Mouse (Mus musculus) forebrain, embryonic 12.5 days (tissue): ENCODE measurements around the gene Smc4. TPM values are rescaled to one million over a fixed set of nuclear protein-coding genes. Genes with fewer than 3 reads are reported as not detected.

Experiments
- ATAC-seq: fragments of 200-750 bp; cut with Nextera tagmentation; 2 replicates; pipeline ENCODE4 v1.8.0; 2017; ENCODE audit warnings: moderate TSS enrichment; ENCODE audit not compliant: low FRiP score
- H3K27ac ChIP-seq: fragments of 300-500 bp; sonication (generic); 2 replicates; pipeline ENCODE4 v1.5.1; 2016; ENCODE audit warnings: mild to moderate bottlenecking
- H3K27me3 ChIP-seq: fragments of 300-500 bp; sonication (generic); 2 replicates; pipeline ENCODE4 v1.6.1; 2016; ENCODE audit warnings: mild to moderate bottlenecking
- H3K36me3 ChIP-seq: fragments of 300-500 bp; sonication (generic); replicated peaks from 2 replicates; pipeline ENCODE4 v1.6.1; 2016; ENCODE audit warnings: mild to moderate bottlenecking
- H3K4me1 ChIP-seq: fragments of 300-500 bp; sonication (generic); 2 replicates; pipeline ENCODE4 v1.6.1; 2016
- H3K4me2 ChIP-seq: fragments of 300-500 bp; sonication (generic); 2 replicates; pipeline ENCODE4 v1.6.1; 2016; ENCODE audit warnings: mild to moderate bottlenecking, moderate library complexity
- H3K4me3 ChIP-seq: fragments of 300-500 bp; sonication (generic); replicated peaks from 2 replicates; pipeline ENCODE4 v1.5.1; 2016; ENCODE audit warnings: mild to moderate bottlenecking
- H3K9ac ChIP-seq: fragments of 300-500 bp; sonication (generic); 2 replicates; pipeline ENCODE4 v1.6.1; 2016; ENCODE audit warnings: mild to moderate bottlenecking
- H3K9me3 ChIP-seq: fragments of 300-500 bp; sonication (generic); 2 replicates; pipeline ENCODE4 v1.6.1; 2016
- WGBS: fragments of 180-500 bp; shearing (Covaris S2); methylation state at CpG from one replicate; pipeline ENCODE4 v1.1.7; 2016; 5-methylcytosine and 5-hydroxymethylcytosine counted together
- polyA plus RNA-seq: library from polyadenylated mRNA; unstranded; fragments of >200 nt; fragmentation: Nextera tagmentation; extraction: Ambion mirVana; gene quantifications from 2 replicates; pipeline ENCODE4 v1.2.1, GENCODE M21; 2016

Gene Smc4
- polyA plus RNA-seq, 1 experiment from 2014 or later = 200 TPM

- 97% methylated on average over 1 of the region's 1 CpGs for WGBS
- Histone ChIP-seq H3K4me1 (no peaks in the 10 kb centered on the region), H3K27ac (no peak overlapping the region), H3K4me3 (no peak overlapping the region), H3K27me3 (no peaks in the 10 kb centered on the region), H3K4me2 (no peak overlapping the region), H3K9me3 (no peaks in the 10 kb centered on the region), H3K36me3 (peaks cover 69% of the 10 kb centered on the region), H3K9ac (no peak overlapping the region)
- no peak for ATAC-seq
These were observed 21.7 kb downstream of the Smc4 start for GRCm38 (mm10) chr3:69026133-69026783.

- H3K4me3 ChIP-seq = no peak overlapping the region; the same call in 1 of the 2 replicates
- no peak for ATAC-seq
- no peak overlapping the region for H3K27ac ChIP-seq
- no peak overlapping the region for H3K9ac ChIP-seq
- no peaks in the 10 kb centered on the region for H3K9me3 ChIP-seq
- WGBS = 94% methylated on average over 2 of the region's 2 CpGs
- peak overlapping the region; percentile 42 for H3K4me2 ChIP-seq
- peaks cover 36% of the 10 kb centered on the region for H3K36me3 ChIP-seq
- no peaks in the 10 kb centered on the region for H3K27me3 ChIP-seq
- H3K4me1 ChIP-seq = peaks cover 22% of the 10 kb centered on the region
These were observed 35.6 kb downstream of the Smc4 start for GRCm38 (mm10) chr3:69040105-69040504.

GRCm38 (mm10) chr3:69041298-69041697 lies 36.8 kb downstream of the Smc4 start:
- 73% methylated on average over 5 of the region's 5 CpGs for WGBS
- no peak for ATAC-seq

GRCm38 (mm10) chr3:69044167-69044591 lies 39.6 kb downstream of the Smc4 start:
- no peaks in the 10 kb centered on the region for H3K27me3 ChIP-seq
- H3K4me1 ChIP-seq = peaks cover 29% of the 10 kb centered on the region
- H3K27ac ChIP-seq = peak overlapping the region; percentile 96
- peak overlapping the region; percentile 78 for H3K4me2 ChIP-seq
- under 1% methylated on average over 41 of the region's 42 CpGs for WGBS
- peak; percentile 67 for ATAC-seq
- peak overlapping the region; percentile 97 for H3K9ac ChIP-seq
- H3K4me3 ChIP-seq = peak overlapping the region; percentile 93
- H3K9me3 ChIP-seq = no peaks in the 10 kb centered on the region
- H3K36me3 ChIP-seq = peaks cover 15% of the 10 kb centered on the region

More at GRCm38 (mm10) chr3:69041298-69041697, 36.8 kb downstream of the Smc4 start:
- Histone ChIP-seq H3K36me3 (peaks cover 30% of the 10 kb centered on the region), H3K27ac (no peak overlapping the region), H3K4me3 (peak overlapping the region; percentile 21), H3K9ac (no peak overlapping the region), H3K9me3 (no peaks in the 10 kb centered on the region), H3K27me3 (no peaks in the 10 kb centered on the region), H3K4me1 (peaks cover 29% of the 10 kb centered on the region), H3K4me2 (peak overlapping the region; percentile 42)

- Histone ChIP-seq H3K36me3 (peaks cover 13% of the 10 kb centered on the region), H3K4me2 (peak within 1 kb of the TSS; percentile 78), H3K9ac (peak within 1 kb of the TSS; percentile 97), H3K4me3 (peak within 1 kb of the TSS; percentile 93), H3K27ac (peak within 1 kb of the TSS; percentile 96), H3K4me1 (peaks cover 29% of the 10 kb centered on the region), H3K27me3 (no peaks in the 10 kb centered on the region), H3K9me3 (no peaks in the 10 kb centered on the region)
- peak; percentile 96 for ATAC-seq
- WGBS = under 1% methylated on average over 79 of the region's 80 CpGs
These were observed 40.3 kb downstream of the Smc4 start, which contains the start of gene Trim59 for GRCm38 (mm10) chr3:69044645-69045399. Gene Trim59 (minus strand): TSS chr3:69044755.

- H3K4me2 ChIP-seq = peak overlapping the region; percentile 78
- peaks cover 26% of the 10 kb centered on the region for H3K4me1 ChIP-seq
- peak overlapping the region; percentile 96 for H3K27ac ChIP-seq
- no peaks in the 10 kb centered on the region for H3K9me3 ChIP-seq
- H3K9ac ChIP-seq = peak overlapping the region; percentile 97
- no peaks in the 10 kb centered on the region for H3K27me3 ChIP-seq
- H3K4me3 ChIP-seq = peak overlapping the region; percentile 93
- peaks cover 9% of the 10 kb centered on the region for H3K36me3 ChIP-seq
- WGBS = 6% methylated on average over 9 of the region's 9 CpGs
- ATAC-seq = no peak; the same call in 1 of the 2 replicates
These were observed 40.8 kb downstream of the Smc4 start for GRCm38 (mm10) chr3:69045400-69045703.

GRCm38 (mm10) chr3:69045750-69046149 lies 41.2 kb downstream of the Smc4 start:
- Histone ChIP-seq H3K4me3 (peak overlapping the region; percentile 93), H3K36me3 (peaks cover 7% of the 10 kb centered on the region), H3K27ac (no peak overlapping the region), H3K27me3 (no peaks in the 10 kb centered on the region), H3K9ac (peak overlapping the region; percentile 97; the same call in 1 of the 2 replicates), H3K4me1 (peaks cover 23% of the 10 kb centered on the region), H3K4me2 (peak overlapping the region; percentile 78), H3K9me3 (no peaks in the 10 kb centered on the region)
- no peak for ATAC-seq
- 19% methylated on average over 13 of the region's 13 CpGs for WGBS

- Histone ChIP-seq H3K9ac (no peak overlapping the region), H3K27ac (no peak overlapping the region), H3K4me3 (no peak overlapping the region), H3K27me3 (no peaks in the 10 kb centered on the region), H3K9me3 (no peaks in the 10 kb centered on the region), H3K4me2 (no peak overlapping the region), H3K36me3 (peaks cover 3% of the 10 kb centered on the region), H3K4me1 (peaks cover 16% of the 10 kb centered on the region)
- ATAC-seq = no peak
- WGBS = 71% methylated on average over 4 of the region's 4 CpGs
These were observed 42.0 kb downstream of the Smc4 start for GRCm38 (mm10) chr3:69046509-69046908.

- H3K9me3 ChIP-seq = no peaks in the 10 kb centered on the region
- H3K4me3 ChIP-seq = no peak overlapping the region
- no peak overlapping the region for H3K9ac ChIP-seq
- peaks cover 11% of the 10 kb centered on the region for H3K4me1 ChIP-seq
- no peak for ATAC-seq
- no peak overlapping the region for H3K27ac ChIP-seq
- H3K4me2 ChIP-seq = no peak overlapping the region
- H3K27me3 ChIP-seq = no peaks in the 10 kb centered on the region
- H3K36me3 ChIP-seq = no peaks in the 10 kb centered on the region
- 80% methylated on average over 4 of the region's 4 CpGs for WGBS
These were observed 43.1 kb downstream of the Smc4 start for GRCm38 (mm10) chr3:69047684-69048083.

- peaks cover 6% of the 10 kb centered on the region for H3K4me1 ChIP-seq
- no peak overlapping the region for H3K27ac ChIP-seq
- WGBS = 81% methylated on average over 6 of the region's 6 CpGs
- H3K9ac ChIP-seq = no peak overlapping the region
- no peaks in the 10 kb centered on the region for H3K27me3 ChIP-seq
- no peaks in the 10 kb centered on the region for H3K9me3 ChIP-seq
- H3K4me3 ChIP-seq = no peak overlapping the region
- no peak for ATAC-seq
- H3K4me2 ChIP-seq = no peak overlapping the region
- no peaks in the 10 kb centered on the region for H3K36me3 ChIP-seq
These were observed 44.5 kb downstream of the Smc4 start for GRCm38 (mm10) chr3:69049011-69049410.

- no peak overlapping the region for H3K4me2 ChIP-seq
- H3K4me3 ChIP-seq = no peak overlapping the region
- H3K27ac ChIP-seq = no peak overlapping the region
- H3K9me3 ChIP-seq = no peaks in the 10 kb centered on the region
- H3K9ac ChIP-seq = no peak overlapping the region
- 92% methylated on average over 11 of the region's 11 CpGs for WGBS
- no peaks in the 10 kb centered on the region for H3K36me3 ChIP-seq
- ATAC-seq = no peak
- H3K27me3 ChIP-seq = no peaks in the 10 kb centered on the region
- H3K4me1 ChIP-seq = no peaks in the 10 kb centered on the region
These were observed 47.4 kb downstream of the Smc4 start for GRCm38 (mm10) chr3:69051894-69052293.

- Histone ChIP-seq H3K27ac (no peak overlapping the region), H3K4me1 (no peaks in the 10 kb centered on the region), H3K36me3 (no peaks in the 10 kb centered on the region), H3K4me2 (no peak overlapping the region), H3K9me3 (no peaks in the 10 kb centered on the region), H3K27me3 (no peaks in the 10 kb centered on the region), H3K4me3 (no peak overlapping the region), H3K9ac (no peak overlapping the region)
- ATAC-seq = no peak
- WGBS = 86% methylated on average over 7 of the region's 7 CpGs
These were observed 50.4 kb downstream of the Smc4 start for GRCm38 (mm10) chr3:69054760-69055432.
